ENCODE assay signal across 10 mouse cellular contexts in genomic region chr15:68342542-68342941, GRCm38 (mm10).
A peak's percentile ranks its signal among the peaks of the same experiment; 100 is the strongest.
DNase-seq lines count a peak whose midpoint lies in the region; ATAC-seq and TF ChIP-seq lines count a peak whose summit lies in the region.
"Had no signal": no experiment of that assay in that cellular context is flagged by ENCODE, and none has a peak within 500 bp of the region (broad histone marks: within the 10 kb centered on the region; RNA-seq: fewer than 3 reads in every experiment).

No protein-coding gene starts in this region.

- peak; percentile 95 for DNase-seq in heart, adult 11 months
- DNase-seq in NIH3T3 (ENCODE audit: low read depth): peak; percentile 94
- DNase-seq in heart, adult 9 months (ENCODE audit: low spot score in 2 of 2): peak; percentile 64 to 84
- DNase-seq in lung, postnatal 0 days (ENCODE audit: low spot score): peak; percentile 44
- DNase-seq in forebrain, embryonic 10.5 days (ENCODE audit: extremely low spot score, low spot score): no peak
- DNase-seq: forebrain, postnatal 0 days; liver, postnatal 0 days had no signal

- H3K27me3 ChIP-seq in heart, embryonic 11.5 days (ENCODE audit: control insufficient read depth, insufficient read depth, low read length): no peaks in the 10 kb centered on the region
- no peaks in the 10 kb centered on the region for H3K27me3 ChIP-seq in lung, postnatal 0 days (replicated peaks; ENCODE audit: insufficient read depth, low read length)
- no peaks in the 10 kb centered on the region for H3K27me3 ChIP-seq in hindbrain, embryonic 16.5 days (replicated peaks; ENCODE audit: control insufficient read depth, insufficient read depth, low read length)
- no peaks in the 10 kb centered on the region for H3K27me3 ChIP-seq in forebrain, embryonic 10.5 days (ENCODE audit: poor library complexity, severe bottlenecking)

- TF ChIP-seq EP300 in lung, postnatal 0 days (IDR thresholded peaks at IDR 0.05): no peak; the same call in 1 of the 2 replicates

- 90% methylated on average over 1 of the region's 1 CpGs for WGBS in heart, embryonic 11.5 days (ENCODE audit: insufficient replicate concordance)
- WGBS in lung, postnatal 0 days: 55% methylated on average over 1 of the region's 1 CpGs
- WGBS in hindbrain, embryonic 16.5 days: 79% methylated on average over 1 of the region's 1 CpGs
- WGBS in forebrain, embryonic 10.5 days: 95% methylated on average over 1 of the region's 1 CpGs

- no peaks in the 10 kb centered on the region for H3K36me3 ChIP-seq in heart, embryonic 11.5 days (ENCODE audit: control insufficient read depth, insufficient read depth, low read length)
- no peaks in the 10 kb centered on the region for H3K36me3 ChIP-seq in lung, postnatal 0 days (ENCODE audit: insufficient read depth, low read length)
- 0 out of 2 replicates have a peak, but pooled peaks cover 3% of the 10 kb centered on the region for H3K36me3 ChIP-seq in hindbrain, embryonic 16.5 days (ENCODE audit: control insufficient read depth, insufficient read depth, low read length)
- peaks cover 7% of the 10 kb centered on the region; the same call in 1 of the 2 replicates for H3K36me3 ChIP-seq in forebrain, embryonic 10.5 days (replicated peaks)

- no peaks in the 10 kb centered on the region for H3K9me3 ChIP-seq in heart, embryonic 11.5 days (replicated peaks; ENCODE audit: control insufficient read depth, low read length)
- H3K9me3 ChIP-seq in lung, postnatal 0 days (ENCODE audit: low read length): no peaks in the 10 kb centered on the region
- no peaks in the 10 kb centered on the region for H3K9me3 ChIP-seq in hindbrain, embryonic 16.5 days (ENCODE audit: control insufficient read depth, low read length)
- H3K9me3 ChIP-seq in forebrain, embryonic 10.5 days: no peaks in the 10 kb centered on the region

- H3K4me3 ChIP-seq in heart, embryonic 11.5 days (ENCODE audit: low read depth, low read length): no peak overlapping the region
- H3K4me3 ChIP-seq in lung, postnatal 0 days (ENCODE audit: low read depth, low read length): no peak overlapping the region
- H3K4me3 ChIP-seq in hindbrain, embryonic 16.5 days (ENCODE audit: low read length): no peak overlapping the region
- no peak overlapping the region for H3K4me3 ChIP-seq in forebrain, embryonic 10.5 days

- H3K9ac ChIP-seq in heart, embryonic 11.5 days (ENCODE audit: low read depth, low read length): no peak overlapping the region
- no peak overlapping the region for H3K9ac ChIP-seq in lung, postnatal 0 days (replicated peaks; ENCODE audit: low read depth)
- no peak overlapping the region for H3K9ac ChIP-seq in hindbrain, embryonic 16.5 days (ENCODE audit: low read depth, low read length)
- H3K9ac ChIP-seq: forebrain, postnatal 0 days; liver, postnatal 0 days had no signal

- no peak overlapping the region for H3K4me2 ChIP-seq in heart, embryonic 11.5 days
- no peak overlapping the region for H3K4me2 ChIP-seq in lung, postnatal 0 days (replicated peaks; ENCODE audit: low read depth, low read length)
- no peak overlapping the region for H3K4me2 ChIP-seq in hindbrain, embryonic 16.5 days (ENCODE audit: low read length)

- peaks cover 12% of the 10 kb centered on the region for H3K4me1 ChIP-seq in heart, embryonic 11.5 days (ENCODE audit: control insufficient read depth, insufficient read depth, low read length)
- H3K4me1 ChIP-seq in lung, postnatal 0 days (ENCODE audit: insufficient read depth, low read depth, low read length): no peaks in the 10 kb centered on the region
- H3K4me1 ChIP-seq in hindbrain, embryonic 16.5 days (ENCODE audit: control insufficient read depth, insufficient read depth, low read depth, low read length): no peaks in the 10 kb centered on the region
- H3K4me1 ChIP-seq in forebrain, embryonic 10.5 days: no peaks in the 10 kb centered on the region

- H3K27ac ChIP-seq in heart, embryonic 11.5 days (ENCODE audit: low read depth, low read length): no peak overlapping the region
- H3K27ac ChIP-seq in lung, postnatal 0 days (ENCODE audit: low read length): 0 out of 2 replicates have a peak overlapping the region, but pooled peaks have one; percentile 15
- no peak overlapping the region for H3K27ac ChIP-seq in hindbrain, embryonic 16.5 days (ENCODE audit: low read depth, low read length)
- H3K27ac ChIP-seq in forebrain, embryonic 10.5 days: no peak overlapping the region

- no peak for ATAC-seq in heart, embryonic 11.5 days (replicated peaks; ENCODE audit: insufficient number of reproducible peaks, low FRiP score, low TSS enrichment)
- ATAC-seq in lung, postnatal 0 days: peak; percentile 43
- no peak for ATAC-seq in hindbrain, embryonic 16.5 days
- ATAC-seq in granulocyte monocyte progenitor cell, adult 5-6 weeks (replicated peaks; ENCODE audit: poor library complexity, severe bottlenecking): no peak
- ATAC-seq: forebrain, postnatal 0 days; liver, postnatal 0 days had no signal

- no peak for TF ChIP-seq CTCF in lung, postnatal 0 days (IDR thresholded peaks at IDR 0.05)
